Mouse (Mus musculus): ENCODE results near the gene Cadm2.

The Cadm2 gene

GRCm38 (mm10) chr16:66706476-66706875, 914.2 kb downstream of the Cadm2 start:
- DNase-seq (ENCODE audit: low spot score): no peak

DNA sequence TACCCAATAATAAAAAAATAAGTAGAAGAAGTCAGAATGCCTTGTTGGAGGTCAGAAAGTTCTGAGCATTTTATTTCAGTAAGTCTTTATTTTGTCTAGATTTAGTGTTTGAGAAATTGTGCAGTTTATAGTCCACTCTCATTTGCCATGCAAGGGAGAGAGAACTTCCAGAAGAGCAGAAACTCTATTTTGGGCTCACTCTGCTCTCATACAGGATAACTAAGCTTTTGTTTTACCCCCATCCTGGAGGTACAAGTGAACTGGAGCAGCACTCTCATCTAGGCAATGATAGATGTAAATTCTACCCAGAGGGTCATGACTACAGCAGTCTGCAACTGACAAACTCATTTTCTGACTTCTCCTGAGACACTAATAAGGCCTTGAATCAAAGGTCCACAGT, 925.9 kb downstream of the Cadm2 start:
- no peak for DNase-seq (ENCODE audit: low spot score)

- no peak for DNase-seq (ENCODE audit: low spot score)
Observed at GRCm38 (mm10) chr16:66677241-66677640, 943.5 kb downstream of the Cadm2 start.

DNA sequence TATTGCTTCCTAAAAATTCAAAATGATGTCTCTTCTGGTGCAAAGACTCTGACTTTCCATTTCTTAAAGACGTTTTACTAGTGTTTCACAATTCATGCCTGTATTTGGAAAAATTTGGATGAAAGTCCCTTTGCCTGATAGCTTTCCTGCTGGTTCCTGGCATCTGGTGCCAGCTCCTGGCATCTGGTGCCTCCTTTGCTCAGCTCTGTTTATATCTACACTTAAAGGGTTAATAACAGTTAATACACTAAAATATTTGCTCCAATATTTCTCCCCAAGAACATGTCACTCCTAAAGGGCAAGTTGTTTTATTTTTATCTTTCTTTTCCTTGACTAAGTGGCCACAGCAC, 969.7 kb downstream of the Cadm2 start:
- no peak for DNase-seq (ENCODE audit: low spot score)

- no peak for DNase-seq (ENCODE audit: low spot score)
Observed at GRCm38 (mm10) chr16:66650348-66651012, 970.2 kb downstream of the Cadm2 start.

DNA sequence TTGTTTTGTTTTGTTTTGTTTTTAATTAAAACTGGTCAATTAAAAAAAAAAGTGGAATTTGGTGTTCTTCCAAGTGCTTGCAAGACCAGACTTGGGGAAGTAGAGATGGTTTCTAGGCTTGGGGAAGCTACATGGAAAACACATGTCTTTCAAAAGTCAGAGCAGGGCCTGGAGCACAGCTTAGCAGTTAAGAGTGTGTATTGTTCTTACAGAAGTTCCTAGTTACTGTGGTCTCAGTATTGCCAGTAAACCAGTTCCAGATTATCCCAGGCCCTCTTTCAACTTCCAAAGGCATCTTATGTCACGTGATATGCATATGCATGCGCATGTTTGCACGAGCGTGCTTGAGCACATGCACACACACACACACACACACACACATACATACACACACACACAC, 972.9 kb downstream of the Cadm2 start:
- no peak for DNase-seq (ENCODE audit: low spot score)

GRCm38 (mm10) chr16:66643606-66644005, 977.1 kb downstream of the Cadm2 start:
- no peak for DNase-seq (ENCODE audit: low spot score)

- DNase-seq (ENCODE audit: low spot score): no peak
Observed at GRCm38 (mm10) chr16:66627527-66627926, 993.2 kb downstream of the Cadm2 start.

- DNase-seq (ENCODE audit: low spot score): no peak
Observed at GRCm38 (mm10) chr16:66622423-66622822, 998.3 kb downstream of the Cadm2 start.

DNA sequence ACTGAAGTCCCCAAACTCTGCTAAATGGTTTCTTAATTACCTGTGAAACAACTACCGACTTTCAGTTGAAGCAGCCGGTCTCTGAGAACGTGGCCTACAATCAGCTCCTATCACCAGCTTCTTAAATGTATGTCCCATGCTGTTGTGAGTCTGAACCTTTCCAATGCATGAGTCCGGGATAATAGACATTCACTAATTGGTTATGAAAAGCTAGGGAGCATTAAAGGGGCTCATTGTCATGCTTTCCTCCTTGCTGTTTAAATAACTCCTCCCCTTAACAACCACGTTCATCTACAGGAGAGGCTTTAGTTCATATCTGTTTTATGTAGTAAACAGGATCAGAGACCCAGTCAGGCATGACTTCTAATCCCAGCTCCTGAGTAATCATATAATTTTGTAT, 1008.1 kb downstream of the Cadm2 start:
- no peak for DNase-seq (ENCODE audit: low spot score)
